In genomic region chr11:89066750-89067149, GRCm38 (mm10) we compare ENCODE assay signal across 11 mouse cellular contexts. TPM values are rescaled to one million over a fixed set of nuclear protein-coding genes. Genes with fewer than 3 reads are reported as not detected.
A peak's percentile ranks its signal among the peaks of the same experiment; 100 is the strongest.
DNase-seq lines count a peak whose midpoint lies in the region; ATAC-seq and TF ChIP-seq lines count a peak whose summit lies in the region.
"Had no signal": no experiment of that assay in that cellular context is flagged by ENCODE, and none has a peak within 500 bp of the region (broad histone marks: within the 10 kb centered on the region; RNA-seq: fewer than 3 reads in every experiment).

Gene Dgke (minus strand): TSS chr11:89066850.

- H3K9ac ChIP-seq in heart, embryonic 15.5 days, result no peak within 1 kb of the TSS
- H3K9ac ChIP-seq in midbrain, embryonic 13.5 days (replicated peaks), result no peak within 1 kb of the TSS
- H3K9ac ChIP-seq in midbrain, embryonic 11.5 days (ENCODE audit: low read length), result no peak within 1 kb of the TSS
- no peak within 1 kb of the TSS for H3K9ac ChIP-seq in hindbrain, postnatal 0 days (replicated peaks; ENCODE audit: low read length)
- no peak within 1 kb of the TSS for H3K9ac ChIP-seq in kidney, embryonic 16.5 days (replicated peaks; ENCODE audit: low read length)
- H3K9ac ChIP-seq: embryonic facial prominence, embryonic 12.5 days had no signal

- H3K36me3 ChIP-seq in heart, embryonic 15.5 days, result no peaks in the 10 kb centered on the region
- no peaks in the 10 kb centered on the region for H3K36me3 ChIP-seq in heart, embryonic 10.5 days
- H3K36me3 ChIP-seq in midbrain, embryonic 13.5 days, result no peaks in the 10 kb centered on the region
- H3K36me3 ChIP-seq in midbrain, embryonic 11.5 days (ENCODE audit: control insufficient read depth, insufficient read depth, low read length), result no peaks in the 10 kb centered on the region
- no peaks in the 10 kb centered on the region for H3K36me3 ChIP-seq in hindbrain, postnatal 0 days (ENCODE audit: insufficient read depth, low read length)
- no peaks in the 10 kb centered on the region for H3K36me3 ChIP-seq in small intestine, adult 2 months (ENCODE audit: control insufficient read depth, insufficient read depth, low read length)
- no peaks in the 10 kb centered on the region for H3K36me3 ChIP-seq in kidney, embryonic 16.5 days (ENCODE audit: insufficient read depth, low read length)
- H3K36me3 ChIP-seq: embryonic facial prominence, embryonic 12.5 days had no signal

- H3K4me3 ChIP-seq in heart, embryonic 15.5 days, result no peak within 1 kb of the TSS
- no peak within 1 kb of the TSS for H3K4me3 ChIP-seq in heart, embryonic 10.5 days
- no peak within 1 kb of the TSS for H3K4me3 ChIP-seq in midbrain, embryonic 13.5 days (replicated peaks)
- no peak within 1 kb of the TSS for H3K4me3 ChIP-seq in midbrain, embryonic 11.5 days (ENCODE audit: low read depth, low read length)
- no peak within 1 kb of the TSS for H3K4me3 ChIP-seq in hindbrain, postnatal 0 days (ENCODE audit: low read length)
- no peak within 1 kb of the TSS for H3K4me3 ChIP-seq in small intestine, adult 2 months (ENCODE audit: low read depth, low read length)
- no peak within 1 kb of the TSS for H3K4me3 ChIP-seq in kidney, embryonic 16.5 days (ENCODE audit: low read length)
- H3K4me3 ChIP-seq: embryonic facial prominence, embryonic 12.5 days had no signal

- H3K4me1 ChIP-seq in heart, embryonic 15.5 days (replicated peaks), result peaks cover 13% of the 10 kb centered on the region
- H3K4me1 ChIP-seq in heart, embryonic 10.5 days, result peaks cover 8% of the 10 kb centered on the region; the same call in 1 of the 2 replicates
- no peaks in the 10 kb centered on the region for H3K4me1 ChIP-seq in midbrain, embryonic 13.5 days (replicated peaks)
- H3K4me1 ChIP-seq in midbrain, embryonic 11.5 days (ENCODE audit: control insufficient read depth, insufficient read depth, low read length), result no peaks in the 10 kb centered on the region
- no peaks in the 10 kb centered on the region for H3K4me1 ChIP-seq in hindbrain, postnatal 0 days (ENCODE audit: insufficient read depth, low read length)
- H3K4me1 ChIP-seq in small intestine, adult 2 months (ENCODE audit: control insufficient read depth, insufficient read depth, insufficient read length, low read length), result no peaks in the 10 kb centered on the region
- no peaks in the 10 kb centered on the region for H3K4me1 ChIP-seq in kidney, embryonic 16.5 days (ENCODE audit: insufficient read depth, low read length)
- H3K4me1 ChIP-seq: embryonic facial prominence, embryonic 12.5 days had no signal

- H3K27ac ChIP-seq in heart, embryonic 15.5 days, result peak within 1 kb of the TSS; percentile 43
- H3K27ac ChIP-seq in heart, embryonic 10.5 days, result no peak within 1 kb of the TSS; the same call in 1 of the 2 replicates
- H3K27ac ChIP-seq in midbrain, embryonic 13.5 days, result no peak within 1 kb of the TSS
- no peak within 1 kb of the TSS for H3K27ac ChIP-seq in midbrain, embryonic 11.5 days (ENCODE audit: low read depth, low read length)
- no peak within 1 kb of the TSS for H3K27ac ChIP-seq in hindbrain, postnatal 0 days
- peak within 1 kb of the TSS; percentile 5; the same call in 1 of the 2 replicates for H3K27ac ChIP-seq in small intestine, adult 2 months (ENCODE audit: insufficient read depth, low read depth, low read length)
- H3K27ac ChIP-seq in kidney, embryonic 16.5 days (ENCODE audit: low read length), result no peak within 1 kb of the TSS
- H3K27ac ChIP-seq: embryonic facial prominence, embryonic 12.5 days had no signal

- H3K27me3 ChIP-seq in heart, embryonic 15.5 days, result no peaks in the 10 kb centered on the region
- no peaks in the 10 kb centered on the region for H3K27me3 ChIP-seq in heart, embryonic 10.5 days (ENCODE audit: insufficient read depth, poor library complexity, severe bottlenecking)
- H3K27me3 ChIP-seq in midbrain, embryonic 13.5 days, result no peaks in the 10 kb centered on the region
- no peaks in the 10 kb centered on the region for H3K27me3 ChIP-seq in midbrain, embryonic 11.5 days (ENCODE audit: control insufficient read depth, insufficient read depth, low read length)
- no peaks in the 10 kb centered on the region for H3K27me3 ChIP-seq in hindbrain, postnatal 0 days (ENCODE audit: insufficient read depth, low read length)
- H3K27me3 ChIP-seq in small intestine, adult 2 months (ENCODE audit: control insufficient read depth, insufficient read depth, low read length), result no peaks in the 10 kb centered on the region
- no peaks in the 10 kb centered on the region for H3K27me3 ChIP-seq in kidney, embryonic 16.5 days (ENCODE audit: insufficient read depth, low read length)
- H3K27me3 ChIP-seq: embryonic facial prominence, embryonic 12.5 days had no signal

- no peak for ATAC-seq in heart, embryonic 15.5 days (replicated peaks; ENCODE audit: insufficient number of reproducible peaks, insufficient read depth, low FRiP score, low read depth)
- ATAC-seq in midbrain, embryonic 13.5 days, result no peak
- no peak for ATAC-seq in midbrain, embryonic 11.5 days (ENCODE audit: low FRiP score)
- ATAC-seq in hindbrain, postnatal 0 days, result no peak
- ATAC-seq in kidney, embryonic 16.5 days (ENCODE audit: low FRiP score, low TSS enrichment), result no peak

- no peak within 1 kb of the TSS for H3K4me2 ChIP-seq in heart, embryonic 15.5 days
- H3K4me2 ChIP-seq in midbrain, embryonic 13.5 days (replicated peaks), result no peak within 1 kb of the TSS
- H3K4me2 ChIP-seq in midbrain, embryonic 11.5 days, result no peak within 1 kb of the TSS
- no peak within 1 kb of the TSS for H3K4me2 ChIP-seq in hindbrain, postnatal 0 days (ENCODE audit: low read depth, low read length)
- no peak within 1 kb of the TSS for H3K4me2 ChIP-seq in kidney, embryonic 16.5 days (replicated peaks; ENCODE audit: low read depth, low read length)
- H3K4me2 ChIP-seq: embryonic facial prominence, embryonic 12.5 days had no signal

- no peak for TF ChIP-seq POLR2A in small intestine, adult 2 months (IDR thresholded peaks at IDR 0.05; ENCODE audit: low read depth, low read length)

- 92% methylated on average over 1 of the region's 1 CpGs for WGBS in heart, embryonic 15.5 days
- WGBS in heart, embryonic 10.5 days, result 92% methylated on average over 1 of the region's 1 CpGs
- WGBS in midbrain, embryonic 13.5 days, result 96% methylated on average over 1 of the region's 1 CpGs
- 89% methylated on average over 1 of the region's 1 CpGs for WGBS in midbrain, embryonic 11.5 days
- 88% methylated on average over 1 of the region's 1 CpGs for WGBS in hindbrain, postnatal 0 days
- 97% methylated on average over 1 of the region's 1 CpGs for WGBS in small intestine, adult 2 months
- WGBS in kidney, embryonic 16.5 days, result 100% methylated on average over 1 of the region's 1 CpGs

- DNase-seq in heart, embryonic 10.5 days (ENCODE audit: low spot score), result no peak
- no peak for DNase-seq in midbrain, embryonic 11.5 days (ENCODE audit: low spot score, missing footprints)
- DNase-seq in hindbrain, postnatal 0 days (ENCODE audit: low spot score), result no peak
- DNase-seq in spleen, postnatal 10 days (ENCODE audit: low spot score in 2 of 2), result no peak
- DNase-seq: gastrocnemius, postnatal 25 days; kidney, adult 8-10 months had no signal

- TF ChIP-seq CTCF in hindbrain, postnatal 0 days (IDR thresholded peaks at IDR 0.05; ENCODE audit: low read depth), result no peak
- TF ChIP-seq CTCF in small intestine, adult 2 months (IDR thresholded peaks at IDR 0.05; ENCODE audit: extremely low read depth, insufficient read length, insufficient replicate concordance, low read depth, low read length), result no peak

- H3K9me3 ChIP-seq in heart, embryonic 15.5 days (replicated peaks), result no peaks in the 10 kb centered on the region
- H3K9me3 ChIP-seq in heart, embryonic 10.5 days, result no peaks in the 10 kb centered on the region
- no peaks in the 10 kb centered on the region for H3K9me3 ChIP-seq in midbrain, embryonic 13.5 days
- no peaks in the 10 kb centered on the region for H3K9me3 ChIP-seq in midbrain, embryonic 11.5 days (ENCODE audit: control insufficient read depth, low read length)
- no peaks in the 10 kb centered on the region for H3K9me3 ChIP-seq in hindbrain, postnatal 0 days (ENCODE audit: low read length)
- H3K9me3 ChIP-seq in kidney, embryonic 16.5 days (ENCODE audit: low read length), result 0 out of 2 replicates have a peak, but pooled peaks cover 4% of the 10 kb centered on the region
- H3K9me3 ChIP-seq: embryonic facial prominence, embryonic 12.5 days had no signal

RNA-seq across cellular contexts. Expression of gene Dgke, which starts in this region (rescaled TPM):
- polyA plus RNA-seq in heart, embryonic 15.5 days (2015; fragmentation: Nextera tagmentation; extraction: Ambion mirVana), result 5.7 and 7.4 TPM in 2 replicates
- 5.3 and 8.1 TPM in 2 replicates for polyA plus RNA-seq in heart, embryonic 10.5 days (2016; fragmentation: Nextera tagmentation; extraction: Ambion mirVana)
- 12.6 and 13.1 TPM in 2 replicates for polyA plus RNA-seq in midbrain, embryonic 13.5 days (2015; fragmentation: Nextera tagmentation; extraction: Ambion mirVana)
- 4.1 and 4.6 TPM in 2 replicates for polyA plus RNA-seq in midbrain, embryonic 11.5 days (2014; fragmentation: Nextera tagmentation; extraction: Ambion mirVana)
- total RNA-seq in hindbrain, postnatal 0 days (2014; rRNA removed), result 32.6 and 33.5 TPM in 2 replicates
- 14.6 and 14.7 TPM in 2 replicates for polyA plus RNA-seq in hindbrain, postnatal 0 days (2015; fragmentation: Nextera tagmentation; extraction: Ambion mirVana)
- 2.1 and 3.2 TPM in 2 replicates for polyA plus RNA-seq in small intestine, adult 2 months (2012; rRNA removed)
- polyA plus RNA-seq in kidney, embryonic 16.5 days (2015; fragmentation: Nextera tagmentation; extraction: Ambion mirVana), result 4.0 and 4.3 TPM in 2 replicates

Comparison
In these comparisons a context has a peak if more than half of its experiments do, and no peak if none do; other contexts are left out.
1. H3K27ac ChIP-seq: peak in heart, embryonic 15.5 days (single experiment) and small intestine, adult 2 months (single experiment); none in heart, embryonic 10.5 days (single experiment), midbrain, embryonic 13.5 days (single experiment), midbrain, embryonic 11.5 days (single experiment), hindbrain, postnatal 0 days (single experiment) and kidney, embryonic 16.5 days (single experiment).